Mouse (Mus musculus): Measurements from ENCODE around the gene Nudt9.

The Nudt9 gene

DNA sequence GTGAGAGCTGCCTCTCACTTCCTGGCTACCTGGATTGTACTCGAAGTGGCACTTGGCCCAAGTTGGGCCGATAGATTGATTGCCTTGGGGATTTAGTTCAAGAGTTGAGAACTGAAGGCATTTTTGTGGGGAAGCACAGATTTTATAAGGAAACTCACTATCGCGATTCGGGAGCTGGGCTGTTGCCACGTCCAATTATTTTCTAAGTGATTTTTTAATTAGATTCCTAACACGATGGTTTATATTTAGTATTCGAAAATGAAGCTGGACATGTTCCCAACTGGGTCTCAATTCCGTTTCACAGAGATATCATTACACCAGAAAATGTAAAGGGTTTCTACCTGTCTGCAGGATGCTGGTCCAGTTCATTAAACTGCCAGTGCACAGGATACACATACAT is 39.3 kb downstream of the Nudt9 start:
- DNase-seq: no peak

DNA sequence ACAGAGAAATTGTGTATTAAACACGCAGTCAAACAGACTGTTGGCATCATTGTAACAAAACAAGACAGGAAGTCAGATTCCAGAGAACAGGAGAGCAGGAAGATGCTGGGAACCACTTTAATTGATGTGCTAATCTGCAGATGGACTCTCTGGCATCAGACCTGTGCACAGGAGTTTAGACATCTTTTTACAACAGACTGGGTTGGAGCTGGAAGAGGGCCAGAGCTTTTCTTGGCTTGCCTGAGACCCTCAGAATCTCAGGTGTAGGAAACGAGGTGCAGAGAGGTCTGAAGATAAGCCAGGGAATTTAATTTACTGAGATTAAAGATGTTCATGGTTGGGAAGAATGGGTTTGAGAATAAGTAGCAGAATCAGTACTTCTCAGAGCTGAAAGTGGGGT is 43.6 kb downstream of the Nudt9 start:
- peak; percentile 53 for DNase-seq

DNA sequence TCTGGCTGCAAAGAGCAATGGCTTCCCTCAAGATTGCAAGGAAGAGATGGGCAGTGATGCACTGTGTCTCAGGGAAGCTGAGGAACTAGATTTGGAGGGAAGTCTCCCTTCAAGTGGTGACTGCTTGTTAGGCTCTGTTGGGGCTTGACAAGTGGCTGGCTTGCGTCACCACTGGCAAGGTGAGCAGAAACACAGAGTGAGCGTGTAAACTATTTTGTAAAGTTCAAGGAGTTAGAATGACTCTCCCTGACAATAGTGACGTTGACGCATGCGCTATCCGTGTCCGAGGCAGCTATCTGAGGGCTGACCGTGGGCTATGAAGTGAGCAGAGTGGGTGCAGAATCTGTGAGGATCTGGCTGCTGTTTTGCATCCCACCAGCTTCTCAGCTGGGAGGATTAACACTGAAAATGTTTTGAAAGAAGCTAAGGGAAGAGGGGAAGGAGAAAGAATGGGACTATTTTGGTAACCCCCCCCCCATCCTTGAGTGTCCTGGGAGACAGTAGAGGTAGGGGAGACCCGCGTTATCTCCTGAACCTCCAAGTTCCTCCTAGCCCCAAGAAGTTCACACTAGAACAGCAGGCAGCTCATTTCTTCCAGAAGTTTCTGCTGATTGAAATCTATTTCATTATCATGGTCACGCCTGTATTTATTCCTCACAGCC is 49.4 kb downstream of the Nudt9 start:
- DNase-seq: peak; percentile 92

DNA sequence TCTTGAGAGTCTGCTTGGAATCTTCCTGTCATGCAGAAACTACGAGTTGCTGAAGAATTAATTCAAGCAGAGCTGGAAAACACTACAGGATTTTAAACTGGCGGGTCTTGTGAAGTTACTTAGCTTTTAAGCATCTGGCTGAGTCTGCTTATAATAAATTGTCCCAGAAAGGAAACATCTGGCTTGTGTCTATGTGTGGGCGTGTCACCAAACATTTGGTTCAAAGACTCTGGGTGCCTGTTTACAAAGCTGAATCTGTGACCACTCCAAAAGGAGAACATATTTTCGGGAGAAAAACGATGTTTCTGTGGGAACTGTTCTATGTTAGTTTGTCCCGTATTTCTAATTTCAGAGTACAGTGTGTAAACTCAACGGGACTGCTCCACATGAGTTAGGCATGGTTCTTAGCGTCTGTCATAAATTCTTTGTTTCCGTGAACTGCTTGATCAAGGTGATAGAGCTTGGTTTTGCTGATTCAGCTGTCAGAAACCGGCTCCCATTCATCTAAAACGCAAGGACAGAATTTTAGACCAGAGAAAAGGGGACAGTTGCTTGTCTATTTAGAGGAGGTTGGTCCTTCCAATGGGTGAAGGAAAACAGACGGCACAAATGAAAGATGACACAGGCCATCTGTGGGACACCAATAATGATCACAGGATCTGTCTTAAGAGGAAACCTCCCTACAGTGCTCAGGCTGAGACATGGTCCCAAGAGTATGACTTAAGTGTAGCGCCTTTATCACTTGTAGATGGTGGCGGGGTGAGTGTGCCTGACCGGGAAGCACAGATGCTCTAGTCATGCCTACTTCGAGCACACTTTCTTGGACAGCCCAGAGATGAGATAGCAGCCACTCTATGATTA is 50.2 kb downstream of the Nudt9 start:
- peak; percentile 98 for DNase-seq

DNA sequence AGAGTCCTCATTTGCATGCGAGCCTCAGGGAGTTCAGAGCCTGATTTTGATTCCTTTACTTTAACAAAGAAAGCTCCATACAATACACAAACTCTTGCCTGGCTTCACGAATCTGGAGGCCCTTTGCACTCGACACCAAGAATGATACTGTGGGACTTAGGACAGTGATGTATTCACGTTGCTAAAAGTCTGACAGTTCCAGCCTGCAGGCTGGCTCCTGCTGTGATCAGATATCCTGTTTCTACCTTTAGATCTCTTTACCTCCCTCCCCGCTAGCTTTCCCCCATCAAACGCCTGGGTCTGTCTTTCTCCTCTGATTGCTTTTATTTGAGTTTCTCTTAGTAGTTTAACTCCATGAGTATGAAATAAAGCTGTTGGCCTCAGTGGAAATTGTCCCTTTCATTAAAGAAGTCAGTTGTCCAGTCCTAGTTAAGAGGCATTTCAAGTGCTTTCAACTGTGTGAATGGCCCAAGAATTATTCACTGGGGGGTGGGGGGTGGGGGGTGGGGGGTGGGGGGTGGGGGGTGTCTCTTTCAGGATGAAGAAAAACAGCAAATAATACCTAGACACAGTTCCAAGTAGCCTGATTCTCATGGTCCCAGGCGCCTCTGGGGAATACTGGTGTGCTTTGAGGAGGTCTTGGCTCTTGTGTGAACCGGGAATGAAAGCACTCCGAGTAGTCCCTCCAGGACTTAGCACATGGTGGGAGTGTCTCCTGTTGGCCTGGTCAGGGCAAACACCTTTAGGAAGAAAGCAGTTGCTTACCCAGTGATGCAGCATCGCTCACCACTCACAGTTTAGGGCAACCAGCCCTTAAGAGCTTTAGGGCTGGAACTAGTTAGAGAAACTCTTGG is 55.8 kb downstream of the Nudt9 start:
- peak; percentile 94 for DNase-seq

DNA sequence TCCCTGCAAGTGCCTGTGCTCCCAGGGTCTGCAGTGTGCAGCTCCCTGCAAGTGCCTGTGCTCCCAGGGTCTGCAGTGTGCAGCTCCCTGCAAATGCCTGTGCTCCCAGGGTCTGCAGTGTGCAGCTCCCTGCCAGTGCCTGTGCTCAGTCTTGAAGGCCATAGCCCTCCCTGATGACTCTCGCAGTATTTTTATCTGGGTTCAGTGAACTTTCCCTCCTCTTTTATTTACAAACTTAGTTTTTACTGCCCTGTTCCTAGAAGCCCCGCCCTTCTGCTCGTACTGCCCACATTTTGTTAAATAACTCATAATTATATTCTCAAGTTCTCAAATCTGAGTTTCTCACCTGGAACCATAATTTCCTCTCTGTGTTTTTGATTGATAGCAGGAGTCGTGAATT is 57.1 kb downstream of the Nudt9 start:
- no peak for DNase-seq

DNA sequence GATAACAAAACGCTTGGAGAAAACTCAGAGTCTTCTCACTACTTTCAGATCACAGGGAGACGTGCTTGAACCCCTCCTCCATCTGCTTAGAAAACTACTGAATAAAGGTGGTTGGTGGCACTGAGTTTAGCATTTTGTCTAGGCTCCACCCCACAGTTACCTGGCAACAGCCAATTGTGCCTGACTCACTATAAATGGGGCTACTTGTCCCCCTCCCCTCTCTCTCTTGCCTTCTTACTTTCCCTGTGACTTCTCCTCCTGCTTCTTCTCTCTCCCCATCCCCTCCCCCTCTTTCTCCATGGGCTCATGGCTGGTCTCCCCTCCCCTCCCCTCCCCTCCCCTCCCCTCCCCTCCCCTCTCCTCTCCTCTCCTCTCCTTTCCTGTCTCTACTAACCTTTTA is 58.0 kb downstream of the Nudt9 start:
- no peak for DNase-seq

DNA sequence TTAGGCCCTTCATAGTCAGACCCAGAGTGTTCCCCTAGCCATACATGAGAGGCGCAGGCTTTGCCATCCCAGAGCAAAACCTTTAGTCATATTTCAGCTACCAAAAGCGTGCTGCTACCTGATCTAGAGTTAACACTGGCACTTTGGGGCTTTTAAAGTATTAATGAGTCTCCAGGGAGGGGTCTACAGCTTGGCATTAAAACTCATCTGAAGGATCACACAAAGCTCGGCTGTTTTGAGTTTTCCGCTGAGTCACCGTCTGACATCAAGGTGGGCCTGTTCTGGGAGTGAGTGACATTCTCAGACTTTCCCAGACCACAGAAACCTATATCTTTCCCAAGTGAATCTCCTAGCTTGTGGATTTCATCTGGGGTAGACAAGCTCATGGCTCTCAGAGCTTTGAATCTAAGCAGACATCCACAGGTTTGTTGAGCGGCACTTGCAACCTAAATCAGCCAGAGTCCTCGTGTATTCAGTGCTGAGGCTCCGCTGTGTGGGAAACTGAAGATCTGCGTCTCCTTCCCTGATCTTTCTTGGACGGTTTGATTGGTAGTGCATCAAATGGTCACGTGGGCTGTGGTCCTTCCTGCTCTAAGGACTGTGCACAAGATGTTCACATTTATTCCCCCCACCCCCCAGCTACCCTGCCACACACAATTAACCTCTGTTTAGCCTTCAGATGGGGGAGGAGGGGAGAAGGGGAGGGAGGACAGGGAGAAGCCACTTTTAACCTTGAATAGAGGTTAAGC is 62.2 kb downstream of the Nudt9 start:
- peak; percentile 90 for DNase-seq

DNA sequence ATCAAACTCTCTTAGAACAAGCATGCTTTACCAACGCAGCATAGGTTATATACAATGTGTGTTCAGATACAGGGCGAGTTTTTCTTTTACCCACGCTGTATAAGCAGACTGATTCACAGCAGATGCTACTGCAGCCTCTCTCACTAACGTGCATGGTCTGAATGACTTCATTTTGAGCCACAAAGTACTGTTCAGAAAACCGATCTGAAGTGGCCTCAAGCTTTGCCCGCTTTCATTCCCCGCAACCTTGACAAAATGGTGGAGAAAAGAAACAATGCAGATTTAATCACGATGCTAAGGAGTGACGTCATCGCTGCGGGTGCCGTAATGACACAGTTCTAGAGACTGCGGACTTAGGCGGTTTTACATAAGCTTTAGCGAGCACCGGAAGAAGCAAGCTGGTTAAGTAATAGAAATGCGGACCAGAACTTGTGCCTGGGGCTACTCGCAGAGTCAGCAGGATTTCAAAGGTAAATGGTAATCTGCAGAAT is 62.8 kb downstream of the Nudt9 start:
- DNase-seq: peak; percentile 89

DNA sequence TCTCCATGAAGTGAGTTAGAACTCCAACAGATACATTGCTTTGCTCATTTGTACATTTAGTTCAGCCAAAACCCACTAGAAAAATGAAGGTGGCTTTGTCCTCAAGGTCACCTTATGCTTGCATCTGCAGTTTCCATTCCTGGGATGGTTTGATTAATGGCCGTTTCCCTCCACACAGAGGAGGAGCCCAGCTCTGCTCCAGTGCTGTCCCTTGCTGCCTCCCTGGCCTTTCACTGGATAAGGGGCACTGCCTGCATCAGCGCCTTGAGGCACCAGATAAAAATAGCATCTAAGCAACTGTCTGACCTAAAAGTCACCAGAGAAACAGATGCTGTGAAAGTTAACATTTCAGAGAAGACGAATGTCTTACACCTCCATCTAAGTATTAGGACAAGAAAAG is 63.4 kb downstream of the Nudt9 start:
- peak; percentile 92 for DNase-seq

DNA sequence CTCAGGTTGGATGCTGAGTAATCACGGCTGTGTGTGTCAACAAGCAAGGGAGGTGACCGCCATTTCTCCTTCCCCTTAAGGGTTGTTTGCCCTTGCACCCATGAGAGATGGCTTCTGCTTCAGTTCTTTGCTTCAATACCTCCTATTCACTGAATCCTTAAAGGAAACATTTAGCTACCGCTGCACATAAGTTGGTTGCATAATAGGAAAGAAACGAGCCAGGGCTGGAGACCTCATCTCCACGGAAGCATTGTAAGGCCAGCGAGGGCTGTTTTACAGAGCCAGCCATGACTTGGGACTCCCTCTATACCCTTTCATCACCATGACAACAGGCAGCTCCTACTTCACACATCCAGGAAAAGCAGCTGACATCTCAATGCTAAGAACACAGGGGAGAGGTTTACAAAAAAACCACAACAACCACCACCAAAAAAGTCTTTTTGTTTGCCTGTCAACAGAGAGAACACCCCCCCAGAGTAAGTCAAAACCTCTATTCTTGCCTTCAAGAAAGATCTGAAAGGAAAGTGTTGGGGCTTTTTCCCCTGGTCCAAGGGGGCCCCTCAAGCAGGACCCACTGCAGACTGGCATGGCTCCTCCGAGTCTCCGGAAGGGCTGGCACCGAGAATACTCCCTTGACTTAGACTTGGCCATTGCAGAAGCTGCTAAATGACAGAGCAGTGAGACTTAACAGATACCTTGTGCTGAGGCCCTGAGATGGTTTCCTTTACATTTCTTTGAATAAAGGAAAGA is 64.2 kb downstream of the Nudt9 start:
- peak; percentile 95 for DNase-seq

DNA sequence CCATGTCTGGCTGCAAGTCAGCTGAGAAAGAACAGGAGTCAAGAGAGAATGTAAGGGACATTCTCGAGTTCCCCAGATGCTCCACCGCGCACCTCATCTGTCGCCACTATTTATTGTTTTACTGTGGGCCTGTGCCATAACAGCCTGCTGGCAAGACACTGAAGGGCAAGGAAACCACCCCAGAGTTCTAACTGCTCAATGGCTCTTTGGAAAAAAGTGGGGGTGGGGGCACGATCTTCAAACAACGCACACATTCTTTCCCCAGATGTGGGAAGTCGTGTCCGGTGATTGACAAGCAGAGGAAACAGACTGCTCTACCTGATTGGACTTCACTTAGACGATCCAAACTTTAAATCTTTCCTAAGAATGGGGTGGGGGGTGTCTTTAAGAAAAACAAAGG is 65.9 kb downstream of the Nudt9 start:
- DNase-seq: peak; percentile 97

DNA sequence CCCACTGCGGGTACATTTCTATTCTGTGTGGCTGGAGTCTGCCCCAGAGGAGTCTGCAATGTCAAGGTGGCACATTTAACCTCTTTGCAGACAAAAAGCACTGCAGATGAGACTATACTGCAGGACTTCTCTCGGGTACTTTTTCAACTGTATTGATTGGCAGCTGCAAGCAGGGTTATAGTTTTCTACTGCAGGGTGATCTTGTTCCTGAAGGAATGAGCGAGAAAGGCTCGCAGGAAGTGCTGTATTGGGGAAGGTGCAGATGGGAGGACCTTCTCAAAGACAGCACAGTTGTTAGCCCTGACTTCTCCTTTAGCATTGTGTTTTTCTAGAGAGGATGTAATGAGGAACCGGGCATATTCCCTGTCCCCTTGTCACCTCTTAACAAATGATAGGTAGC is 66.4 kb downstream of the Nudt9 start:
- peak; percentile 86 for DNase-seq

DNA sequence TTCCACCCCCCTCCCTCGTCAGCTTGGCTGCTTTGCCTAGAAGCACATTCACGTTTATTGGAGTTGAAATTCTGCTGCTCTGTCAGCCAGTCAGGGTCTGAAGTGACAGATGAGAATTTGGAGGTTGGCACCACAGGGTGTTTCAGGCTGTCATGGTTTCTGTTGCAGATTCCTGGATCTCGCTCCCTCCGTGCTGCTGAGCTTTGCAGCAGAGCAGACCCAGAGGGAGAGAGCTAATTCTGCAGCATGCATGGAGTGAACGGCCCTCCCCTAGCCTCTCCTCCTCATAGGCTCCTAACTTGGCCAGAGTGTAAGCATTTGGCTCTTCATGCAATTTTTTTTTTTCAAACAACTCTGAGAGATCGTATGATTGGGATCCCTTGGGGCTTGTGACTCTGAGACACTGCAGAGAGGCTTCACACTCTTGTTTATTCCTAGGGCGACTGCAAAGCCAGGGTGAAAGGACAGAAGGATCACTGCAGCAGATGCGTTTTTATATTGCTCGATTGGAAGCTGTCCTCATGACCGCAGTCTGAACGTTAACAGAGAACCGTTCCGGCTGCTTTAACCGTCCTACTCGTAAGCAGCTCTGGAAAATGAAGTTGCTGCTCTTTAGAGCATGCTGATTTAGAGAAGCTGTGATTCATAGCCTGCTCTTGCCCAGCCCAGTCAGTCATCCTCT is 67.5 kb downstream of the Nudt9 start, which contains the start of gene Sparcl1:
Gene Sparcl1 (minus strand): TSS at position 243 of the 682 bp plus-strand sequence.
- DNase-seq: peak; percentile 99
